Mouse (Mus musculus): ENCODE measurements at regions not wholly inside any gene's neighbourhood (a gene's known extent, or its start where the extent isn't known, plus 50 kb on each side); places are given as distances from the start of the nearest gene placed in this dataset.

GRCm38 (mm10) chr14:106365624-106366118 lies 259.7 kb downstream of the Trim52 start:
- DNase-seq (ENCODE audit: low spot score in 2 of 2), result no peak

GRCm38 (mm10) chr14:106373451-106373850 lies 267.5 kb downstream of the Trim52 start:
- no peak for DNase-seq (ENCODE audit: low spot score in 2 of 2)

- no peak for DNase-seq (ENCODE audit: low spot score in 2 of 2)
Measured at GRCm38 (mm10) chr14:106379645-106380044, 273.6 kb downstream of the Trim52 start.

DNA sequence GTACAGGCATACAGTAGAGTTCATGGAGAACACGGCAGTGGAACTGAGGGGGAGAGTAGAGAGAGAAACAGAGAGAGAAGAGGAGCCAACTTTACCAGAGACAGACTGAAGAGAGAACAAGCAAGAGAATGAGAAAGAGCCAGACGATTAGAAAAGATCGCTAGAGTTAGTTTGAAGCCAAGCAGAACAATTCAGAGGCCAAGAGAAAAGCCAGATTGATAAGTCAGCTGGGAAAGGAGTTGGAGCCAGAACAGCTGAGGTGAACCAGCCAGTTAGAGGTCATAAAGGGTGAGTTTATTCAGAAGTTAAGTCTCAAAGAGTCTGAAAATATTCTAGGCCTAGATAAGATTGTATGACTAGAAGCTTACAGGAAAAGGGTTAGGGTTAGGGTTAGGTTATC lies 281.7 kb downstream of the Trim52 start:
- DNase-seq (ENCODE audit: low spot score in 2 of 2), result no peak

DNA sequence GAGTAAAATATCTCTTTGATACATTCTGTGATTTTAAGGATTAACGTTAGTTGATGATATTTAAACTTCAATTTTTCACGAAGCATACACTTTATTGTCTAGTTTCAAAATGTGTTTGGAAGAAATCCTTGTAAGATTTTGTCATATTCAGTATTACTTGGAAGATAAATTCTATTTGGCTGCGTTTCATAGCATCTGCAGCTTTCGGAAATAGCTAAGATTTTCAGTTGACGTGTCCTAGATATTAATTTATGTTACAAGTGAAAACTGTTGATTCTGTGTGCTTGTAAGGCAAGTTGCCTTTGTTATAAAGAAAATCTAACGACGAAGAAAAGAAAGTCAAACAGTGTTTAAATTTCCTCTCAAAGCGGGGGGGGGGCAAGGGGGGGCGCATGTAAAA lies 284.5 kb downstream of the Trim52 start:
- peak in 1 of 2 experiments; percentile 5 for DNase-seq (ENCODE audit: low spot score in 2 of 2)

GRCm38 (mm10) chr14:106393978-106394377 lies 288.0 kb downstream of the Trim52 start:
- DNase-seq (ENCODE audit: low spot score in 2 of 2), result no peak

GRCm38 (mm10) chr14:106412917-106413558 lies 307.0 kb downstream of the Trim52 start:
- DNase-seq (ENCODE audit: low spot score in 2 of 2), result no peak

GRCm38 (mm10) chr14:106424714-106425113 lies 318.7 kb downstream of the Trim52 start:
- no peak for DNase-seq (ENCODE audit: low spot score in 2 of 2)

GRCm38 (mm10) chr14:106428594-106428993 lies 322.6 kb downstream of the Trim52 start:
- no peak for DNase-seq (ENCODE audit: low spot score in 2 of 2)

GRCm38 (mm10) chr14:106439282-106439681 lies 333.3 kb downstream of the Trim52 start:
- DNase-seq (ENCODE audit: low spot score in 2 of 2), result peak; percentile 39 to 79

DNA sequence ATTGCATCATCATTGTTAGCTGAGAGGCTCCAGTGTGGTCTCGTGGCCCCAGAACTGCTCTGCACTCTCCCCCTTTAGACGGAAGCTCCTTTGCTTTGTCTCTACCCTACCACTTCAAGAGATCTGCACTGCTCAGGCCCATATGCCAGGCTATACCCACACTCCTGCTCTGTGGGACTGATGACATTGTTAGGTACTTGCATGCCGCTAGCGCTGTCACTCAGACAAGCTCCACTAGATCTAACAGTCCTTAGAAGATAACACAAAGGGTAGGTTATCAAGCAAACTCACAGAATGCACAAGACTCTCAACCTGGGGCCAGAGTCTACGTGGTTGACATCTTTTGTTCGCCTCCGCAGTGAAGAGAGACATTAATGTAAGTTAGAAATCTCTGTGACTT lies 383.1 kb downstream of the Trim52 start:
- DNase-seq (ENCODE audit: low spot score in 2 of 2), result no peak

GRCm38 (mm10) chr14:106491389-106491788 lies 385.4 kb downstream of the Trim52 start:
- DNase-seq (ENCODE audit: low spot score in 2 of 2), result no peak

- DNase-seq (ENCODE audit: low spot score in 2 of 2), result peak in 1 of 2 experiments; percentile 73
Measured at GRCm38 (mm10) chr14:106500344-106501135, 394.5 kb downstream of the Trim52 start.

GRCm38 (mm10) chr14:106506921-106507320 lies 400.9 kb downstream of the Trim52 start:
- DNase-seq (ENCODE audit: low spot score in 2 of 2), result no peak

DNA sequence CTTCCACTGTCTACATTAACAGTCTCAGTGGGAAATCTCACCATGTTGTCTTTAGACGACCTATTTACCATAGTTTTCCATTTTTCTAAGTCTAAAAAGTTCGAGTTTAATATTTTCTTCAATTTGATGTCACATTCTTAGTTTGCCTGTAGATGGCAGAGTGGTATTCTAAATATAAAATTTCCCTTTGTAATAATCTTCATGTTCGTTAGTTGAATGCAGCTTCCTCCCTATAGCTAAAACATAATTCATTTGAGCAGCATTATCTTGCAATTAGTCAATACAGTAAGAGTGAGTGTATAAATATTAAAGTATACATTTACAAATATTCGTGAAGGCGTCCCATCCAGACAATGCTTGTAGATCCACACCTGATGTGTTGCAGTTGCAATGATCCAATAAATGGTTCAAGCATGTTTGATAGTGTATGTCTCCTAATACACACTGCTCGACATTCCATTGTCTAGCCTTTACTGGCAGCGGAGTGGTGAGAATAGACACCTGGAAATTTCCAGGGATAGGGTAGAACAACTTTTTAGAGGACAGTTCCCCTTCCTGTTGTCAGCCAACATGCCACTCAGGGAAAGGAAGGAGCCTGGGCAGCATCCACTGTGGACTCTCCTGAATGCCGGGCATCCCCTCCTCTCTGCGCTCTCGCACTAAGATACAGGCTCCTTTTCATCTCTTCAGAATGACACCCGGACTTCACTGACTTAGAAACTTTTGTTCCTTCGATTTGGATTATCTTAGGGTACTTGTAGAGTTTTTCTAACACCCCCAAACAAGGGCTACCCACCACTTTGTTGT lies 412.8 kb downstream of the Trim52 start:
- DNase-seq (ENCODE audit: low spot score in 2 of 2), result no peak

- DNase-seq (ENCODE audit: low spot score in 2 of 2), result no peak
Measured at GRCm38 (mm10) chr14:106520808-106521207, 414.8 kb downstream of the Trim52 start.

DNA sequence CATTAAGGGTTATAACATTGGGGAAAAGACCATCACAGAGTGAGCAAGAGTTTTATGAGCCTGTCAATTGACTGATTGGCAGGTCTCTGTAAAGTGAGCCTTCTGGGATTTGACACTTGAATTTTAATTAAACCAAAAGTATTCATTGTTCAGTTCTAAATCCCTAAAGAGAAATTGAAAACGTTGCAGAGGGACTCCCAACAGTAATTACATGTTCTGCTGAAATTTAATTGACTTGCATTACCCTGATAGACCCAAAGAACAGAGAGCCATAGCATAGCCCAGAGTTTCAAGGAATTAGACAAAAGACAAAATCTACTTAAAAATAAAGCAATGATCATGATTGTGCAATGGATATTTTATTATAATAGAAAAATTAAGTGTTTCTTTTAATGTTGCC lies 444.2 kb downstream of the Trim52 start:
- DNase-seq (ENCODE audit: low spot score in 2 of 2), result no peak

DNA sequence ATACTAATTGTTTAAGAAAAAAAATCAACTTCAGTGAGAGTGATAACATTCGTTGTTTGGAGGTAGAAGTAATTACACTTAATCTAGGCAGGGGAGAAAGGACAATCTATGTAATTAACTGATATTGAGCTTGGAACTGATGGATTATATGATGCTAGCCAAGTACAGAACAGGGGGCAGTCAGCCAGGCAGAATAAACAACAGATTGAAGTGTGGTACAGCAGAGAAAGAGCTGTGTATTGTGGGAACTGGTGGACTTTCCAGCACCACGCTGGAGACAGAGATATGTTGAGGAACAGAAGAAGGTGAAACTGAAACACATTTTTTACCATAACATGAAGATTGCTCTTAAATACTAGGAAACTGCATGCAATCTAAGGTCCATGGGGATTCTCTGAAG lies 473.3 kb downstream of the Trim52 start:
- DNase-seq (ENCODE audit: low spot score in 2 of 2), result peak; percentile 13 to 67

DNA sequence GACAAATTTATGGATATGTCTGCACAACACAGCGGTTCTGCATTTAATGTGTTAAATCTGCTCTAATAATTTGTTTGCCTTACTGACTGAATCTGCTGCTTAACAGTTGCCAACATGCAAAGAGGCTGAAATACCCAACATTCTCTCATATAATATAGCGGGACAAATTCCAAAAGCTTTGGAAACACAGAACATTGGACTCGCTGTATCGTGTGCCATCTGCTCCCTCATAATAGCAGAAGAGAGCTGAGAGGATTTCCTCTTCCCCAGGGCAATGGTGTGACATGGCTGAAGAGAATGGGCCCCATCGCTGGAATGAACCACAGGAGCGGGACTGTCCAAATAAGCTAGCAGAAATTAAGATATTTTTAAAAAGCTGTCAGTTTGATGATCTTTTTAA lies 475.9 kb downstream of the Trim52 start:
- peak in 1 of 2 experiments; percentile 69 for DNase-seq (ENCODE audit: low spot score in 2 of 2)

GRCm38 (mm10) chr14:106593352-106593751 lies 487.4 kb downstream of the Trim52 start:
- no peak for DNase-seq (ENCODE audit: low spot score in 2 of 2)

GRCm38 (mm10) chr14:106593980-106594379 lies 488.0 kb downstream of the Trim52 start:
- DNase-seq (ENCODE audit: low spot score in 2 of 2), result no peak

GRCm38 (mm10) chr14:106607041-106607440 lies 501.0 kb downstream of the Trim52 start:
- peak in 1 of 2 experiments; percentile 60 for DNase-seq (ENCODE audit: low spot score in 2 of 2)
